In the genomic region with DNA sequence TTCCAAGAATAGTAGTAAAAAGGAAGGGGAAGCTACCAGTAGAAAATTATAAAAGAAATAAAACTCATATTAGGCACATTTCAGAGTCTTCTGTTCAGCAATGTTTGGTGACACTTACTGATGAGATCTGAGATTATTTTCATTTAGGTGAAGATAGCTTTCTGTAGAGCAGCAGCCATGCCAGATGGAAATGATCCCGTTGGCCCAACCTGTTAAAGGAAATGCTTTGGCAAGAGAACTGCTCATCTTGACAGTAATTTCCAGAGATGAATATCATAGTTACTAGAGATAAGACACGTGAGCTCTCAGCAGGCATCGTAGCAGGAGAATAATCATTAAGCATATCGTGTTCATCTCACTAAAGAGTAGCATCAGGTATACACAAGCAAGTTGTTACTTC, we compare ENCODE assay signal across 20 mouse cellular contexts. TPM values are rescaled to one million over a fixed set of nuclear protein-coding genes. Genes with fewer than 3 reads are reported as not detected.
A peak's percentile ranks its signal among the peaks of the same experiment; 100 is the strongest.
DNase-seq lines count a peak whose midpoint lies in the region; TF ChIP-seq lines count a peak whose summit lies in the region.
"Had no signal": no experiment of that assay in that cellular context is flagged by ENCODE, and none has a peak within 500 bp of the region (broad histone marks: within the 10 kb centered on the region; RNA-seq: fewer than 3 reads in every experiment).

No protein-coding gene starts in this region.

- H3K4me3 ChIP-seq in kidney, adult 2 months (ENCODE audit: insufficient read depth, low read depth, low read length) = no peak overlapping the region
- H3K4me3 ChIP-seq: embryonic facial prominence, embryonic 12.5 days; embryonic facial prominence, embryonic 15.5 days; heart, embryonic 12.5 days; heart, embryonic 15.5 days had no signal

- H3K27me3 ChIP-seq in kidney, adult 2 months (replicated peaks; ENCODE audit: control insufficient read depth, insufficient read depth, low read length) = no peaks in the 10 kb centered on the region
- H3K27me3 ChIP-seq: embryonic facial prominence, embryonic 12.5 days; embryonic facial prominence, embryonic 15.5 days; heart, embryonic 12.5 days; heart, embryonic 15.5 days had no signal

- WGBS in kidney, adult 2 months = 69% methylated on average over 4 of the region's 4 CpGs

- intact Hi-C loops in heart, postnatal 14 days (cut with DNase I) = no loop called here

- H3K27ac ChIP-seq in kidney, adult 2 months (ENCODE audit: insufficient read depth, low read depth, low read length) = no peak overlapping the region
- H3K27ac ChIP-seq: embryonic facial prominence, embryonic 12.5 days; embryonic facial prominence, embryonic 15.5 days; heart, embryonic 15.5 days; hindbrain, embryonic 14.5 days; hindbrain, postnatal 0 days had no signal

- no peak for TF ChIP-seq CTCF in kidney, adult 2 months (conservative IDR thresholded peaks at IDR 0.05; ENCODE audit: insufficient read depth, insufficient read length, low read depth, low read length)

- DNase-seq in cerebellum, postnatal 10 days = peak; percentile 76 to 80
- no peak for DNase-seq in cerebellum, postnatal 4 days (ENCODE audit: low spot score in 2 of 2)
- peak; percentile 10 to 11 for DNase-seq in cerebellum, postnatal 36 days
- no peak for DNase-seq in cerebellum, adult 11-12 months
- DNase-seq in kidney, adult 2 months = peak; percentile 13
- no peak for DNase-seq in kidney, adult 8-10 months
- no peak for DNase-seq in heart, postnatal 14 days
- DNase-seq: adrenal gland, adult 8-10 months; adrenal gland, postnatal 25 days; gastrocnemius, postnatal 25 days; heart, adult 18-20 months; heart, postnatal 10 days; heart, postnatal 4 days; kidney, adult 18-20 months had no signal

- H3K4me1 ChIP-seq in kidney, adult 2 months (ENCODE audit: control insufficient read depth, insufficient read depth, low read length) = no peaks in the 10 kb centered on the region
- H3K4me1 ChIP-seq: embryonic facial prominence, embryonic 12.5 days; embryonic facial prominence, embryonic 15.5 days; heart, embryonic 15.5 days had no signal

- no peaks in the 10 kb centered on the region for H3K36me3 ChIP-seq in kidney, adult 2 months (ENCODE audit: control insufficient read depth, insufficient read depth, low read length)
- H3K36me3 ChIP-seq: embryonic facial prominence, embryonic 12.5 days; embryonic facial prominence, embryonic 15.5 days; heart, embryonic 12.5 days; heart, embryonic 15.5 days had no signal

- no peak for TF ChIP-seq POLR2A in kidney, adult 2 months (IDR thresholded peaks at IDR 0.05; ENCODE audit: low read depth, low read length)

RNA-seq across cellular contexts. Expression of a gene that starts 31.9 kb away (rescaled TPM):
- polyA plus RNA-seq in kidney, adult 2 months (2012; rRNA removed) = 6.0 and 6.3 TPM in 2 replicates
- 1 to 10 TPM; 9.5 to 9.8 TPM for total RNA-seq in heart, postnatal 14 days (2021)

Comparison
In these comparisons a context has a peak if more than half of its experiments do, and no peak if none do; other contexts are left out.
1. DNase-seq: peak in cerebellum, postnatal 10 days (2 of 2), cerebellum, postnatal 36 days (2 of 2) and kidney, adult 2 months (single experiment); none in cerebellum, postnatal 4 days (0 of 2), cerebellum, adult 11-12 months (single experiment), kidney, adult 8-10 months (0 of 2) and heart, postnatal 14 days (0 of 2).